Mouse (Mus musculus) telencephalon, adult 2 months (tissue): ENCODE results near the gene Pla2g10.
"Not testable (repeated sequence)": the region's sequence is repeated elsewhere in the genome, so short reads cannot be mapped to it uniquely, and the experiment has no call there.

ENCODE experiments used
- DNase-seq: peaks from one replicate; pipeline ENCODE4 v3.0.0-alpha.2; 2011; ENCODE audit warnings: low read depth, low spot score

Pla2g10 gene

GRCm38 (mm10) chr16:13729428-13729827, 1.4 kb downstream of the Pla2g10 start:
- no peak for DNase-seq

GRCm38 (mm10) chr16:13727811-13728335, 2.9 kb downstream of the Pla2g10 start:
- DNase-seq = no peak

- DNase-seq = no peak
Observed at GRCm38 (mm10) chr16:13722937-13723336, 7.8 kb downstream of the Pla2g10 start.

- DNase-seq = no peak
Observed at GRCm38 (mm10) chr16:13716821-13717553, 13.8 kb downstream of the Pla2g10 start.

GRCm38 (mm10) chr16:13714910-13715309, 15.9 kb downstream of the Pla2g10 start:
- DNase-seq = no peak

GRCm38 (mm10) chr16:13704676-13705075, 26.1 kb downstream of the Pla2g10 start:
- no peak for DNase-seq

- no peak for DNase-seq
Observed at GRCm38 (mm10) chr16:13702184-13702583, 28.6 kb downstream of the Pla2g10 start.

- DNase-seq = no peak
Observed at GRCm38 (mm10) chr16:13698998-13699397, 31.8 kb downstream of the Pla2g10 start.

- DNase-seq = no peak
Observed at GRCm38 (mm10) chr16:13678601-13679319, 52.0 kb downstream of the Pla2g10 start.

- DNase-seq = no peak
Observed at GRCm38 (mm10) chr16:13674511-13674910, 56.3 kb downstream of the Pla2g10 start.

GRCm38 (mm10) chr16:13673114-13673513, 57.7 kb downstream of the Pla2g10 start:
- DNase-seq = no peak

GRCm38 (mm10) chr16:13672386-13672898, 58.3 kb downstream of the Pla2g10 start:
- DNase-seq = no peak

- peak; percentile 95 for DNase-seq
Observed at GRCm38 (mm10) chr16:13671685-13672385, 58.9 kb downstream of the Pla2g10 start, which contains the start of the genes Bfar and 3110001I22Rik. Gene Bfar (plus strand): TSS chr16:13671858. Gene 3110001I22Rik (plus strand): TSS chr16:13671929.

- DNase-seq = not testable (repeated sequence)
Observed at GRCm38 (mm10) chr16:13670896-13671295, 59.9 kb downstream of the Pla2g10 start.

GRCm38 (mm10) chr16:13669282-13669681, 61.5 kb downstream of the Pla2g10 start:
- no peak for DNase-seq

GRCm38 (mm10) chr16:13668402-13669108, 62.2 kb downstream of the Pla2g10 start:
- no peak for DNase-seq

- DNase-seq = peak; percentile 89
Observed at GRCm38 (mm10) chr16:13667878-13668343, 62.9 kb downstream of the Pla2g10 start, which contains the start of gene Parn. Gene Parn (minus strand): TSS chr16:13668170.
